Mouse (Mus musculus) adrenal gland, adult (tissue): ENCODE data around the gene Brd3.

Experiments used
- DNase-seq, 2 experiments: peaks; one replicate each; pipeline ENCODE4 v3.0.0; 2022 to 2023; ENCODE audit warnings: low spot score in 1 of 2; ENCODE audit not compliant: inconsistent age in 2 of 2

The Brd3 gene

DNA sequence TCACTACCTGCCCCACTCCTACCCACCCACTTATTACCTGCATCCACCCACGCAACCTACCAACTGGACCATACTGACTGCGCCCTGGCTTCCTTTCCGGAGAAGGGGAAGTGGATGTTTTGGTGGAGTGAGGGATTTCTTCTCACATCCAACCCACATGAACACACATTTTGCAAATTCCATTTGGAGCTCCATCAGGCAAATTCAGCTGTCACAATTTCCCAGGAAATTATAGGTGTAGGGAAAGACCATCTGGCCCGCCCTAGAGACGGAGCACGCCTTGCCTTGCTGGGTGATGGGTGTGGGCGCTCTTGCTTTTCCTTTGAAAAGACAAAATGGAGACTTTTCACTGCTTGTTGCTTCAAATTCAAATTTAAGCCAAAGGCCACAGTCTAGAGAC is 76.8 kb downstream of the Brd3 start:
- no peak for DNase-seq

DNA sequence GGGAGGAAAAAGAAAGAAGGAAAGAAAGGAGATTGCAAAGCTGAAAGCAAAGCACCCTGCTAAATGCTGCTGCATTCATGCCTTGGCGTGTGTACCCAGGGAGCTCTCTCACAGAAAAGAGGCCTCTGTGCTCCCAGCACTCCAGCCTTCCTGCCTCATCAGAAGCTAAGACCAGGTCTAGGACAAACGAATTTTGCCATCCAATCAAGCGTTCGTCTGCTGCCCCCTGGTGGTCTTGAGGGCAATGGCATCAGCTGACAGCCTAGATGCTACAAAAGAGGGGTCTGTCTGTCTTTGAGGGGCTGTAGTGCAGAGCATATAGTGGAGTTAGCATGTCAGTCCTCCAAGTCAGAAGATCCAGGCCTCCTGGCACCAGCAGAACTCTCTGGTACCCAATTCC is 79.4 kb downstream of the Brd3 start:
- DNase-seq: peak; percentile 84 to 96

DNA sequence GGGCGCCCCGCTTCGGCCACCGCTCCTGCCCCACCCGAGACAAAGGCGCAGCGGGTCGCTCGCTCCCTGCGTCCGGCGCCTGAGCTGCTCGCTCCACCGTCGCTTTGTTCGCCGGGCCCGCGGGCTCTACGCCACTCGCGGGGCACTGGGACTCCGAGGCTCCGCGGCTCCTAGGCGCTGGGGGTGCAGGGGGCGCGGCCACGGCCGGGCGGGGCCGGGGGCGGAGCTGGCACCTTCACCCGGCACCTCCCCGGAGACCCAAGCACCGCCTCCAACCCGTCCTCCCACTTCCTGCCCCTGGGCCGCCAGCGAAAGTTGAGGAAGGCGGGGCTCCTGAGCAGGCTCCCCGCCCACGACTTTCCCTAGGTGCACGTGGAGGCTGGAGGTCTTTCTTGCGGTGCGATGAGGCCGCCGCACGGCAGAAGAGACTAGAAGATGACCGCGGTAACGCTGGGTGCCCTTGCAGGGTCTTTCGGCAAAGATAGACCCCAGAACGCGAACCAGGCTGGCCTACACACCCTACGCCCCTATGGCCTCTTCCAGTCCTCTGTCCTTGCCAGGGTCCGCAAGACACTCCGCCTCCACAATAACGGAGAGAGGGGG is 80.5 kb downstream of the Brd3 start, which contains the start of gene Vav2:
Vav2 (minus strand) TSS at position 179 of the 603 bp plus-strand sequence.
- peak; percentile 97 to 98 for DNase-seq

DNA sequence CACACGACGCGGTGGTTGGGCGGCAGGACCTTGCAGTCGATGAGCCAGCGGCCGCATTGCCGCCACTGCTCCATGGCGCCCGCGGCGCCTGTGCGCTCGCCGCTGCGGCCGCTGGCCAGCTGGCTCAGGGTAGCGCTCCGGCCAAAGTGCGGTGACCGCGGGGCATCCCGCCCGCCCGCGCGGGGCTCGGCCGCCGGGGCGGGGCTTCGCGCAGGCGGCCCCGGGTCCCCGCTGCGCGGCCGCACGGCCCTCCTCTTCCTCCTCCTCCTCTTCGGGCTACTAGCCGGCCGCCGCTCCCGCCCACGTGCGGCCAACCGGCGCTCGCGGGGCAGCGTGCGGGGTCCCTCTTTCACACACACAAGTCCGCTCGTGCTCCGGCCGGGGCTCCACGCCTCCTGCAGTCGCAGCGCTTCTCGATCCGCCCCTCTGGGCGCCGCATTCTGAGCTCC is 81.0 kb downstream of the Brd3 start:
- peak in 1 of 2 experiments; percentile 84 for DNase-seq

DNA sequence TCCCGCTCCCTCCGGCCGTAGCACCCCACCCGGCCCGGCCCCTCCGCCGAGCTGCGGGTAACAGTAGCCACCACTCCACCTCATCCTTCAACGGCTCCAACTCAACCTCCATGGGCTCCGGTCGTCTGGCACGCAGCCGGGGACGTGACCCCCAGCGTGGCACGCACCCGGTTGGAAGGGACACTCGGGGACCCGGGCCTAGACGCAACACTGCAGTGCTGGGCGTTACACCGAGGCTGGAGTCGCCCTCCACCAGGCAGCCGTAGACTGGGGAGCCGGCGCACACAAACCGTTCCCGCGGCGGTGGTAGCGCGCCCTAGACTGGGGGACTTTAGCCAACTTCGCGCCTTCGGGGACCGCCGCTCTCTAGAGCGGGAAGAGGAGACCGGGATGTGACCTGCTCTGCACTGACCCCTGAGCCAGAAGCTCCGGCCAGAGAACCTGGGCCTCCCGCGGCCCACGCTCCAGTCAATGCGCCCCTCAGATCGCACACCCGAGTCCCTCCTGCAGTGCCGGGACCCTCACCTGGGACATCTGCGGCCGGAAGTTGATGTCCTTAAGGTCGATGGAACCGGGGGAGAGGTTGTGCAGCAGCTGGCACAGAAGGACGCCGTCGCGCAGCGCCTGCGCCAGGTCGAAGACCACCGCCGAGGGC is 81.6 kb downstream of the Brd3 start:
- DNase-seq: peak in 1 of 2 experiments; percentile 67

DNA sequence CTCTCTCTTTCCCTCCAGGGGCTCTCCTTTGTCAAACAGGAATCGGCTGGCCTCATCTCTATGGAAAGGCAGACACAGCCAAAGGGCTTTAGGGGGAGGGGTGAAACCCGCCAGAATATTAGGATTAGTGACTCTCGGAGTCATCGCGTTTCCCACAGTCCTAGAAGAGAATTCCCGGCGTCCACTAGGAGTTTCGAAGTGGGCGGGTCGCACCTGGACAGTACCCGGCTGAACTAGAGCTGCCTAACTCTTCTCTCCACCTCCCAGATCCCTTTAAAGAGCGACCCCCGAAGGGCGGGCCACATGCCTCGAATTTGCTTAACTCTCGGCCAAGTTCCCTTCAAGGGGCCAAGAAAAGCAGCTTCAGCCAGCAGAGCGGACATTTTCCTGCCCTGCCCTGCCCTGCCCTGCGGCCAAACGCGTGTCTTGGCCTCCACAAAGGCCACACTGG is 82.3 kb downstream of the Brd3 start:
- DNase-seq: peak; percentile 50 to 79

DNA sequence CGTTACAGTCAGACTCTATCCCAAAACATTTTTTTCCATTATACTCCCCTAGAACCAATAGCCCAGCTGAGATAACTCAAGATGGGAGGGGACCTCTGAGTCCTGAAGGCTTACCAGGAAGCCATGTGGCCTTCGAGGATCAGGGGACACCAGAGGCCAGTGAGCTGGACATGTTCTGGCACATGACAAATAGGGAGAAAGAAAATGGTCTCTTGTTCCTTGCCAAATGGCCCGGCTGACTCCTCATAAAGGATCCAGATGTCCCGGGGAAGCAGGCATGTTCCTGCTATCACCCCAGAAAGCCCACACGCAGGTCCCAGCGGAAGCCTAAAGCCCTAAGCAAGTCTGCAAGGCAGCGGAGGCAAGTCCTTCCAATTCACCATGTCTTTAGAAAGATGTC is 83.9 kb downstream of the Brd3 start:
- peak in 1 of 2 experiments; percentile 57 for DNase-seq

DNA sequence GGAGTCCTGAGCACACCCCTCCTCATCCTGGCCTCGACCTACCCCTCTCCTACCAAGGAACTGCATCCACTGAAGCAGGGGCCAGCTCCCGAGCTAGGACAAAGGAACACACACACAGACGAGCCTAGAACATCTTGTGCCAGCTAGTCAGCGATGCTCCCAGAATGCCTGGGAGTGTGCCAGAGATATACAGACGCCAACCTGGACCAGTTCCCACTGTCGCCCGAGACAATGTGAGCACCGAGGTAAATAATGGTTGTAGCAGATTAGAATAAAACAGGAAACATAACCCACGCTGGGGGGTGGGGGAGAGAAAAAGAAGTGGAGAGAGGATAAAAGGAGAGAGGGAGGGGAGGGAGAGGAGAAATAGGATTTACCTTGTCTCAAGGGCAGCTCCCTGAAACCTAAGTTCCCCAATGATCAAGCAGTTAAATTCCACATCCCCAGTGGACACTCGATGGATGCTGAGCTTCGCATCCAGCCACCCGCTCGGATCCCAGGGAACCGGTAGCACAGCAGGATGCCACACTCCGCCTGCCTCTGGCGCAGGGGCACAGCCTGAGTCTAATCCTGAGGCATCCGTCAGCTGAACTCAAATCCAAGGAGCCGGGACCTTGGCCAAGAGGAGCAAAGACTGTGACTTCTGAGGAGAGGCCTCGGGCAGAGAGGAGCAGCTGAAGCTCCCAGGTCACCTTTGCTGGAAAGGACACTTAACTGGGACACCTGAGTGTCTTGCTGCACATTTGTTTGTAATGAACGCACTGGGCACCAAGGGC is 86.0 kb downstream of the Brd3 start:
- DNase-seq: peak; percentile 75 to 82

DNA sequence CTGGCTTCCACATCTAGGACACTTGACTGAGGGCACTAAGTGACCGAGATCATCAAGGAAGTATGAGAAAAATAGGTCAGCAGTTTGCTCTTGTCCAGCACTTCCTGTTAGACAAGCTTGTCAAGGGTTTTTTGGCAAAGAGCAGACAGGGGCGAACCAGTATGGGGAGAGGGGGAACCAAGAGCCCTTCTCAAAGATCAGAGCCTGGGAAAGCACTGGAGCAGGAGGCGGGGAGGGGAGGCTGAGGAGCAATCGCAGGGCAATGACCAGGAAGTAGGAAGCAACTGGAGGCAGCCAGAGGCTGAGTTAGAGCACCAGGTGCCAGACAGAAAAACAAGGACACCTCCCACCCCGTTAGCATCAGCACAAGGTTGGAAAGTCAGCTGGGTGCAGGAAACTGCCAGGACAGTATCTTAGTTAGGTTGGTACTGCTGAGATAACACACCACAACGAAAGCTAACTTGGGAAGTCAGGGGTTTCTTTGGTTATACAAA is 88.8 kb downstream of the Brd3 start:
- DNase-seq: peak in 1 of 2 experiments; percentile 61

DNA sequence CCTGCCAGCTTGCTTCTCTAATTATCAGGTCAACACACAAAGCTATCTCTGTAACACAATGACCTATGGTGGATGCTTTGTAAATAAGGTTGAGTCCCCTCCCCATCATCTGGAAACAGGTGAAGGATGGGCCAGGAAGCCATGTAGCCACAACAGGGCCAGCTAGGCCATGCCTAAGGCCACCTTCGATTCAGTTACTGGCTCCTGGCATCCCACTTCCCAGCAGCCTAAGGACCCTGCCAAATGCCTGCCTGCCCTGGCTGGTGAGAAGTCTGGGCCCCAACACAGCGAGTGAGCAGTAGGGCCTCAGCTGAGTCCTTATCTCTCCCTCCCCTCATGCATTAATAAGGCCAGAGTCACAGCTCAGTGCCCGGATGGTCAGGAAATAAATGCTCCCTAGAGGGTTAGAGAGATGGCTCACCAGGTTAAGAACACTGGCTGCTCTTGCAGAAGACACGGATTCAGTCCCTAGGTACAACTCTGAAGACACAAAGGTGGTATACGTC is 89.8 kb downstream of the Brd3 start:
- no peak for DNase-seq

DNA sequence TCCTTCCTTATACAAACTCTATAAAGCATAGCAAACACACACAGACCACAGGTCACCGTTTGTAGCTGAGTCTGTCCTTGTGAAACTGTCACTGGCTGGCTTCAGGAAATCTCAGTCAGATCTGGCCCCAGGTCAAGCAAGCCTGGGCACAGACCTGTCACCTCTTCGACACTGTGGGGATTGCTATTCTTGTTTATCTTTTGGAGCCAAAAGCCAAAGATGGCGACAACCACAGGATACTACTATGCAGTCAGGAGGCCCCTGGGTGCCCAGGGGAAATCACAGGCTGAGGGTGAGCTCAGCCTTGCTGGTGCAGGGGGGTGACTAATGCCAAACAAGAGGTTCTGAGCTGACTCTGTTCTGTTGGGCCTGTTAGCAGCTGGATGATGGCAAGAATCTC is 91.0 kb downstream of the Brd3 start:
- peak in 1 of 2 experiments; percentile 73 for DNase-seq

DNA sequence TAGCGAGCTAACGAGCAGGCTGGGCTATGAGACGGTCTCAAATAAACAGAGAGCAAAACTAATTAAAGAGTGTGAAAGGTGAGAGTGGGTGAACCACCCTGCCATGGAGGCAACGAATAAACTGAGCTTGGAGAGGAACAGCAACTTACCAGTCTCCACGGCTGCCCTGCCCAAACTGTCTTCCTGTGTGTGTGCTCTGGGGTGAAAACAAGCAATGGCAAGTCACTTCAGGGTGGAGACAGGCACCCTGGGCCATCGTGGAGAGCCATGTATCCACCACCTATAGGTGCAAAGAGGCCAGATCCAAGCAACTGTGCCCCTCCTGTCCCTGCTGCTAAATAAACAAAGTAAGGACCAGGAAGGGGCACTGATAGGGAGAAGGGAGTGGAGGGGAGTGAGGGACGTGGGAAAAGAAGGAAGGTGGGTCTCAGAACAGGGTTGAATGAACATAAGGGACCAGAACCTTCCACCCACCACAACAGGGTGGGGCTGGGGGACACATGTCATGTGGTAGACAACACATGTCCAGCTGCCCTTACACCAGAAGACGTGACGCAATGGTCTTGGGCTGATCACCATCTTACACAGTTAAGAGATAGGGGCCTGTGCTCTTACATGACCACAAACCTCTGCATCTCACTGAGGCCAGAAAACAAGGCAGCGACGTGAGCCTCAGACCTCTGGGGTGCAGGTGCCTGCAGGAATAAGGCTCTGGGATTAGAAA is 92.2 kb downstream of the Brd3 start:
- no peak for DNase-seq

DNA sequence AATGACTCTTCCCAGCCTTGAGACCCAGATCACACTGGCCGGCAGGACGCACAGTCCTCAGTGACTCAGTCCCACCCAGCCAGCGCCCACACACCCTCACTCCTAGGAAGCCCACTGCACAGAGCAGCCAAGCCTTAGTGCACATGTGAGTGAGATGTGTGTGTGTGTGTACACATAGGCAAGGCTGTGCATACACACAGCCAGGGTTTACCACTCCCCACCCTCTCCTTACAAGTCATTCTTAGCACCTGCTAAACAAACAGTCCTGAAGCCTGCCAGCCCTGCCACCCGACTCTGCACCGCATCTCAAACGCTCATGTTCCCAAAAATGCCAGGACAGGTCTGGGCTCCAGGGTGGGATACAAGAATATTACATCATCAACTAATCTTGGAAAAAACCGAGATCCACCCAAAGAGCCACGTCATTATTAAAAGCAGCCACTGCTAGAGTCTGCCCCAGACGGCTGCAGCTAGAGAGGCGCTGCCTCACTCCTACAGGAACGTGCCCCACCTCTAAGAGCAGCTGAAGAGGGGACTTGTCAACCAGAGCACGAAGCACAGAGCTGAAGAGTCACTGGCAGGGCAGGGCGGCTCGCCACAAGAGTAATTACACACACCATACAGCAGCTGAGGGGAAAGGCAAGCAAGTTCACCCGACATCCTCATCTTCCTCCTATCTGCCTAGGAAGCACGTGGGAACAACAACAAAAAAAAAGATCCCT is 93.4 kb downstream of the Brd3 start:
- peak in 1 of 2 experiments; percentile 38 for DNase-seq

DNA sequence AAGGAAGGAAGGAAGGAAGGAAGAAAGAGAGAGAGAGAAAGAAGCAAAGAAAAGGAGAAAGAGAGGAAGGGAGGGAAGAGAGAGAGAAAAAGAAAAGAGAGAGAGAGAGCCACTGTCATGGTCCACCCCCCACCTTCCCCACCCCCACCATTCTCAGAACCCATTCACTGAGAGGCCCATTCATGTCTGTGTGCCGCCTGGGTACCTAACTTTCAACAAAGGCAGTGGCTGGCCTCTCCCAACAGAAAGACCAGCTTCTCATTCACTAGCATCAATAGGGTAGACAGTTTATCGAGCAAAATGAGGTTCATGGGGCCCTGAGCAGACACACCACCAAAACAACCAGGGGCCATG is 93.9 kb downstream of the Brd3 start:
- DNase-seq: no peak

DNA sequence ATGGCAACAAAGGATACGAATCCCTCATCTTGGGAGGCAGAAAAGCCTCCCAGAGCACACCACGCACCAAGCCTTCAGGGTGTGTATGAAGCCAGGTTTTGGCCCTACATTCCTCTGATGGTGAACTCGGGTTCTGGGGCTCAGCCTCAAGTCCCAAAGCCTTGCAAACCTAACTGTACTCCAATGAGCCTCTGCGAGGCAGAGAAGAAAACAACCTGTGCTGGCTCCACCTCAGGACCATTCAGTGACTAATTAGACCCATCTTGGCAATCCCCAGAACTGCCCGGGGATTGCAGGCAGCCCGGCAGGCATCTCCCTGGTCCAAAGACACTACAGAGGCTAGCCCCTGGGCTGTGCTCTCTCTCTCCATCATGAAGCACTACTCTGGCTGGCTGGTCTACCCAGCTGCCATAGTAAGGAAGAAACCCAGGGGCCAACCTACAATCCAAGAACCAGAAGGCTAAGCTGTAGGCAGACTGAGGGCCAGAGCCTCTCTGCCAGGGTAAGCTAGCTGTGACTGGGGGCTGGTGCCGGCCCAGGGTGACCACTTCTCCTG is 95.1 kb downstream of the Brd3 start:
- peak in 1 of 2 experiments; percentile 33 for DNase-seq

DNA sequence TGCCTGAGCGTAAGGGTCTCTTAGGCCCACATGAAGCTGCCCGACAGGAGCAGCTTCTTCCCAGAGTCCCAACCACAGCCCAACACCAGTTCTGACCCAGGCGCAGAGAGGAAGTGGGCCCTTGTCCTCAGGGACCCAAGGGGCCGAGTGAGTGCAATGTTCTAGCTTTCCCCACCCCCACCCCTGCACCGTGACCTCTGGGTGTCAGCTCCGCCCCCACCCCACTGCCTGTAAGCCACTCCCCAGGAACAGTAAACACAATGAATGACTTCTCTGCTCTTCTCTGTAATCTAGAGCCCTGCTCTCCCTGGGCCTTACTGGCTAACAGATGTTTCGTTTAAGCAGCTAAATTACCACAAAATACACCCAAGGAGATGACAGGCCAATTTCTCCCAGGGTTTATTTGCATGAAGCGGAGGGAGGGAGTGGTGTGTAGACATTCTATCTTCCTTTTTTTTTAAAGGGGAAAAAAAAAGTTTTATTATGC is 95.7 kb downstream of the Brd3 start:
- DNase-seq: peak in 1 of 2 experiments; percentile 37

DNA sequence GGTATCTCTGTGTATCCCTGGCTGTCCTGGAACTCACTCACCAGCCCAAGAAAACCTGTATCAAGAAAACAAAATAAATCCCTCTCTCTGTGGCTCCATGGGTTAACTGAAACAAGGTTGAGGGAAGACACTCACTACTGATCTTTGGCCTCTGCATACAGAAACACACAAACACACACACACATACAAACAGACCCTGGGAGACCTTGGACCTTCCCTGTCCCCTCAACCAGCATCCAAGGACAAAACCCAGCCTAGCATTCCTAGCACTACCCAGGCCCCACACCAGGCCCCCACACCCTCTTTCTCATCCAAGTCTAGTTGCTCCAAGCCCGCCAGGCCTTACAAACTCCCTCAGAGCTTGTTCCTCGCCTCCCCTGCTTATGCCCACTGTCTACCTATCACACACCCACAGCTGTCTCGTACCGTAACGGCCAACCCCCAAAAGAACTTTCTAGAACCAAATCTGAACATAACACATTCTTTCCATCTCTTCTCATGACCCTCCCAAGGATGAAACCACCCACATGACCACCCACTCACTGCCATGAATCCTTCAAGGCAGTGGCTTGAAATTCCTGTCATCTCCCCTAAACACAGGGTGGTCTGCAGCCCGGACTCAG is 96.8 kb downstream of the Brd3 start:
- DNase-seq: peak in 1 of 2 experiments; percentile 36

DNA sequence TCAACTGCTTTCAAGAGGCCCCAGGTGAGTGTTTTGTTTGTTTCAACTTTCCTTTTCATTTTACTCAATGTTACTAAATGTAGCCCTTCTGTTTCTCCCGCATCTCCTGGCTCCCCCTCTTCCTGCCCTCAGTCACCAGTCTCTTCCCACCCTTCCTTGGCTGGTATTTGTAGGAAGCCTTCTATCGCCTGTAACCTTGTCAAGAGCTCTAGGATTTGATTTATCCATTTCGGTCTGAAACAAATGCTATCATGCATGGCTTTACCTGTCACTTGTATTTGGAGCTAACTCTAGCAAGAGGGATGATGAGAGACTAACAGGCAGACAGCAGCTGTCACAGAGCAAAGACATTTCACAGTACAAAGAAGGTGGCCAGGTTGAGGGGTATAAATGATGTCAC is 99.3 kb downstream of the Brd3 start:
- peak in 1 of 2 experiments; percentile 35 for DNase-seq

DNA sequence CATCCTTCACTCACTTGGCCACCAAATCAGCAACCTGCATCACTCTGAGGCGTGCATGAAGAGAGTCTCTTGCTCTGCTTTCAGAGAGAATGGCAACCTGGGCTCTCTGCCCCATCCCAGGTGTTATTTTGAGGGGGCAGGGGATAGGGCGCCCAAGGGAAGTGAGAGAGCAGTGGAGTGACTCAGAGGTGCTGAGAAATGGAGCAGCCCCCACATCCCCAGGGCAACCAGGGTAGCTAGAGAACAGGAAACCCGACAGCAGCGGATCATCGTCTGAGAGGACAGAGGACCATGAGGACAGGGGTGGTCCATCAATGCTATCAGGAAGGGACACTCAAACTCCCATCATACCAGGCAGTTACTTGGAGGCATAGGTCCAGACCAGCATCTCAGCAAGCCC is 100.5 kb downstream of the Brd3 start:
- peak in 1 of 2 experiments; percentile 43 for DNase-seq
